Mouse (Mus musculus) CH12.LX (cell line): ENCODE measurements around the gene Fgf11. TPM values are rescaled to one million over a fixed set of nuclear protein-coding genes. Genes with fewer than 3 reads are reported as not detected.
A peak's percentile ranks its signal among the peaks of the same experiment; 100 is the strongest.

ENCODE experiments used
- DNase-seq: peaks from one replicate; pipeline ENCODE4 v3.0.0-alpha.2; 2013; ENCODE audit errors: extremely low read depth
- H3K27ac ChIP-seq: 2 replicates; pipeline ENCODE4 v1.5.1; 2012; ENCODE audit warnings: low read depth, mild to moderate bottlenecking, control low read depth, moderate library complexity; ENCODE audit not compliant: insufficient read depth
- H3K27me3 ChIP-seq: replicated peaks from 2 replicates; pipeline ENCODE3; 2012; ENCODE audit warnings: inconsistent platforms
- H3K36me3 ChIP-seq, 2 experiments: replicated peaks in 1 of 2; 2 replicates each; pipeline versions ENCODE3 to v1.6.1; 2012; ENCODE audit warnings: inconsistent platforms in 1 of 2, low read length in 1 of 2, mild to moderate bottlenecking in 1 of 2, mixed read lengths in 1 of 2, moderate library complexity in 1 of 2; ENCODE audit not compliant: control insufficient read depth in 1 of 2, insufficient read depth in 1 of 2
- H3K4me1 ChIP-seq, 2 experiments: 2 replicates each; pipeline ENCODE4 v1.6.1; 2012; ENCODE audit warnings: inconsistent platforms in 1 of 2, moderate library complexity in 1 of 2; ENCODE audit not compliant: insufficient read depth in 2 of 2, control insufficient read depth in 1 of 2
- H3K4me2 ChIP-seq: 2 replicates; pipeline ENCODE4 v1.6.1; 2012; ENCODE audit warnings: low read depth, mild to moderate bottlenecking, control low read depth; ENCODE audit not compliant: poor library complexity, insufficient read depth, severe bottlenecking
- H3K4me3 ChIP-seq, 3 experiments: fragments of 150-350 bp in 1 of 3; sonication (generic) in 1 of 3; replicated peaks in 1 of 3; 2 replicates each; pipeline versions ENCODE3 to v1.5.1; 2011 to 2012; ENCODE audit warnings: low read depth in 2 of 3, low read length in 2 of 3, mild to moderate bottlenecking in 2 of 3, moderate library complexity in 2 of 3, control low read depth in 1 of 3, improper control_type of control experiment in 1 of 3, inconsistent platforms in 1 of 3, mixed read lengths in 1 of 3; ENCODE audit not compliant: poor library complexity in 1 of 3
- H3K79me2 ChIP-seq: replicated peaks from 2 replicates; pipeline ENCODE4 v1.6.1; 2012; ENCODE audit warnings: mild to moderate bottlenecking, moderate library complexity; ENCODE audit not compliant: control insufficient read depth, poor library complexity, insufficient read depth, severe bottlenecking; ENCODE audit errors: extremely low read depth
- H3K9ac ChIP-seq: 2 replicates; pipeline ENCODE4 v1.6.1; 2012; ENCODE audit warnings: low read depth, mild to moderate bottlenecking, control low read depth, moderate library complexity; ENCODE audit not compliant: insufficient read depth
- H3K9me3 ChIP-seq: replicated peaks from 2 replicates; pipeline ENCODE3; 2012; ENCODE audit warnings: low read length, inconsistent platforms, mixed read lengths
- BHLHE40 ChIP-seq: IDR thresholded peaks from 2 replicates; pipeline ENCODE4 v1.6.1; 2011; ENCODE audit warnings: mild to moderate bottlenecking, low read depth, low read length, improper control_type of control experiment
- CHD1 ChIP-seq: IDR thresholded peaks from 2 replicates; pipeline ENCODE4 v1.6.1; 2012; ENCODE audit warnings: low read depth, low read length, improper control_type of control experiment, inconsistent platforms
- CHD2 ChIP-seq: IDR thresholded peaks from 2 replicates; pipeline ENCODE4 v1.6.1; 2011; ENCODE audit warnings: low read length, improper control_type of control experiment
- E2F4 ChIP-seq: IDR thresholded peaks from 2 replicates; pipeline ENCODE4 v1.6.1; 2011; ENCODE audit warnings: low read depth, low read length, improper control_type of control experiment; ENCODE audit not compliant: insufficient replicate concordance
- EP300 ChIP-seq: IDR thresholded peaks from 2 replicates; pipeline ENCODE4 v1.6.1; 2011; ENCODE audit warnings: low read length, improper control_type of control experiment
- ETS1 ChIP-seq: conservative IDR thresholded peaks from 2 replicates; pipeline ENCODE4 v1.6.1; 2012; ENCODE audit warnings: low read depth, mild to moderate bottlenecking, inconsistent platforms, low read length, improper control_type of control experiment, moderate library complexity
- GABPA ChIP-seq: IDR thresholded peaks from 2 replicates; pipeline ENCODE4 v1.6.1; 2012; ENCODE audit warnings: low read depth, low read length, improper control_type of control experiment, inconsistent platforms; ENCODE audit not compliant: insufficient replicate concordance
- HCFC1 ChIP-seq: IDR thresholded peaks from 2 replicates; pipeline ENCODE4 v1.6.1; 2012; ENCODE audit warnings: low read depth, mild to moderate bottlenecking, inconsistent platforms, low read length, improper control_type of control experiment
- IRF4 ChIP-seq: IDR thresholded peaks from 2 replicates; pipeline ENCODE4 v1.6.1; 2014; ENCODE audit warnings: low read depth, mild to moderate bottlenecking, inconsistent platforms, low read length, improper control_type of control experiment
- JUND ChIP-seq: conservative IDR thresholded peaks from 2 replicates; pipeline ENCODE4 v1.6.1; 2011; ENCODE audit warnings: low read depth, low read length, improper control_type of control experiment
- KAT2A ChIP-seq: IDR thresholded peaks from 2 replicates; pipeline ENCODE4 v1.6.1; 2012; ENCODE audit warnings: low read length, improper control_type of control experiment, inconsistent platforms; ENCODE audit not compliant: insufficient replicate concordance
- MAFK ChIP-seq: IDR thresholded peaks from 2 replicates; pipeline ENCODE4 v1.6.1; 2011; ENCODE audit warnings: low read length, improper control_type of control experiment; ENCODE audit not compliant: insufficient replicate concordance
- MAX ChIP-seq: IDR thresholded peaks from 2 replicates; pipeline ENCODE4 v1.6.1; 2011; ENCODE audit warnings: low read length, improper control_type of control experiment
- MAZ ChIP-seq: IDR thresholded peaks from 2 replicates; pipeline ENCODE4 v1.6.1; 2012; ENCODE audit warnings: low read depth, mild to moderate bottlenecking, inconsistent platforms, low read length, improper control_type of control experiment, moderate library complexity
- MEF2A ChIP-seq: IDR thresholded peaks from 2 replicates; pipeline ENCODE4 v1.6.1; 2014; ENCODE audit warnings: low read depth, mild to moderate bottlenecking, inconsistent platforms, low read length, improper control_type of control experiment, borderline replicate concordance
- MXI1 ChIP-seq: IDR thresholded peaks from 2 replicates; pipeline ENCODE4 v1.6.1; 2011; ENCODE audit warnings: mild to moderate bottlenecking, low read depth, low read length, improper control_type of control experiment
- MYC ChIP-seq: IDR thresholded peaks from 2 replicates; pipeline ENCODE4 v1.6.1; 2011; ENCODE audit warnings: low read depth, mild to moderate bottlenecking, improper control_type of control experiment, low read length
- NELFE ChIP-seq: IDR thresholded peaks from 2 replicates; pipeline ENCODE4 v1.6.1; 2011; ENCODE audit warnings: low read depth, low read length, improper control_type of control experiment
- NRF1 ChIP-seq: IDR thresholded peaks from 2 replicates; pipeline ENCODE4 v1.6.1; 2014; ENCODE audit warnings: low read depth, mild to moderate bottlenecking, inconsistent platforms, low read length, improper control_type of control experiment, moderate library complexity
- POLR2A ChIP-seq: IDR thresholded peaks from 2 replicates; pipeline ENCODE4 v1.6.1; 2011; ENCODE audit warnings: low read depth, mild to moderate bottlenecking, improper control_type of control experiment, low read length
- RAD21 ChIP-seq: IDR thresholded peaks from 2 replicates; pipeline ENCODE4 v1.6.1; 2011; ENCODE audit warnings: low read depth, mild to moderate bottlenecking, low read length, improper control_type of control experiment, moderate library complexity
- RCOR1 ChIP-seq: conservative IDR thresholded peaks from 2 replicates; pipeline ENCODE4 v1.6.1; 2012; ENCODE audit warnings: low read depth, mild to moderate bottlenecking, inconsistent platforms, low read length, improper control_type of control experiment
- SIN3A ChIP-seq: IDR thresholded peaks from 2 replicates; pipeline ENCODE4 v1.6.1; 2012; ENCODE audit warnings: low read length, improper control_type of control experiment, inconsistent platforms
- TBP ChIP-seq: conservative IDR thresholded peaks from 2 replicates; pipeline ENCODE4 v1.6.1; 2011; ENCODE audit warnings: low read depth, low read length, improper control_type of control experiment
- TCF12 ChIP-seq: IDR thresholded peaks from 2 replicates; pipeline ENCODE4 v1.6.1; 2014; ENCODE audit warnings: low read depth, mild to moderate bottlenecking, inconsistent platforms, low read length, improper control_type of control experiment
- ZMIZ1 ChIP-seq: IDR thresholded peaks from 2 replicates; pipeline ENCODE4 v1.6.1; 2012; ENCODE audit warnings: low read depth, mild to moderate bottlenecking, inconsistent platforms, low read length, improper control_type of control experiment
- dilution Hi-C: fragments of 300-500 bp; cut with MboI; formaldehyde crosslinking; loops from 2 replicates; pipeline ENCODE4 v1.14.3; 2020; ENCODE audit warnings: low sequenced_read_pairs; ENCODE audit not compliant: extremely low pct_unique_long_range_greater_than_20kb, extremely low pct_ligation_motif_present
- in situ Hi-C: fragments of 300-500 bp; cut with MboI; formaldehyde crosslinking; loops from 3 replicates; pipeline ENCODE4 v1.14.3; 2019; ENCODE audit warnings: low sequenced_read_pairs, low pct_ligation_motif_present, low pct_unique_long_range_greater_than_20kb, mixed read lengths
- polyA plus RNA-seq: library from polyadenylated mRNA; unstranded; fragments of >175 nt; gene quantifications from 2 replicates; pipeline ENCODE4 v1.2.1, GENCODE M21; 2012; ENCODE audit warnings: low read depth; ENCODE audit not compliant: insufficient read length
- total RNA-seq, 2 experiments: library from RNA; depleted of rRNA; stranded (reverse); fragments of 300-350 nt in 1 of 2; fragments of >200 nt in 1 of 2; gene quantifications; 2 replicates each; pipeline ENCODE4 v1.2.3; 2012 to 2014

Fgf11 gene
- total and polyA plus RNA-seq, 3 experiments, result 0.93 to 3.9 (median 1.8) TPM

DNA sequence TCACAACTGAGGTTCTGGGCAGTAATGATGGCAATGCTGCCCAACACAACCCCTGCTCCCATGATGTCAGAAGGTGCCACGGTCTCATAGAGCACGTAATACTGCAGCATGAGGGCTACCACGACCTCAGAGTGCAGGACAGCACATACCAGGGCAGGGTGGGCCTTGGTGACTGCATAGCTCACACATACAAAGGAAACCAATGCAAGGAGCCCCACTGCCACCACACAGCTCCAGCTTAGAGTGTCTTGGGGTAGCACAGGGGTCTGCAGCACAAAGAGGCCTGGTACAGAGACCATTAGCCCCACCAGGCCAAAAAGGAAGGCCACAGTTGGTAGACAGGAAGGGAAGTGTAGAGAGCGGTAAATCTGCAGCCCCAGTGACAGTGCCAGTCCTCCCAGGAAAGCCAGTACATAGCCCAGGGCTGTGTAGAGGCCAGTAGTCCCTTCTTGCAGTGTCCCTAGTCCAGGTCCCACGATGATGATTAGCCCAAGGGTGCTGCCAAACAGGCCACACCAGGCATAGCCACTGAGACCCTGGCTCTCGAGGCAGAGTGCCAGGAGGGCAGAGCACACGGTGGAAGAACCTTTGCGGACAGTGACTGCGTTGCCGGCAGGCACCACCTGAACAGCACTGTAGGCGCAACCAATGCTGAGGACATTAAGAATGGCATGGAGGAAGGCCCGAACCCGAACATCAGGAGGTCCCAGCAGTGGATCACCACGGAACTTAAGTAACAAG, 41.3 kb downstream of the Fgf11 start:
- dilution Hi-C loops, result no loop called here
- in situ Hi-C loops, result no loop called here
- H3K9ac ChIP-seq, result peak overlapping the region; percentile 82; the same call in 1 of the 2 replicates
- peaks cover 13 to 31% of the 10 kb centered on the region in 2 experiments for H3K4me1 ChIP-seq
- no peaks in the 10 kb centered on the region for H3K9me3 ChIP-seq
- peak overlapping the region; percentile 82; the same call in 1 of the 2 replicates for H3K4me2 ChIP-seq
- DNase-seq, result no peak
- peak overlapping the region in 1 of 3 experiments; percentile 37 for H3K4me3 ChIP-seq
- TF ChIP-seq HCFC1 (no peak), GABPA (no peak), MYC (no peak), MAZ (no peak), E2F4 (no peak), BHLHE40 (no peak), TBP (no peak), MEF2A (no peak)
- H3K36me3 ChIP-seq, result peaks cover 0 to 6% of the 10 kb centered on the region in 2 experiments
- peaks cover 23% of the 10 kb centered on the region for H3K79me2 ChIP-seq
- peak overlapping the region; percentile 44; the same call in 1 of the 2 replicates for H3K27ac ChIP-seq
- peaks cover 2% of the 10 kb centered on the region for H3K27me3 ChIP-seq

DNA sequence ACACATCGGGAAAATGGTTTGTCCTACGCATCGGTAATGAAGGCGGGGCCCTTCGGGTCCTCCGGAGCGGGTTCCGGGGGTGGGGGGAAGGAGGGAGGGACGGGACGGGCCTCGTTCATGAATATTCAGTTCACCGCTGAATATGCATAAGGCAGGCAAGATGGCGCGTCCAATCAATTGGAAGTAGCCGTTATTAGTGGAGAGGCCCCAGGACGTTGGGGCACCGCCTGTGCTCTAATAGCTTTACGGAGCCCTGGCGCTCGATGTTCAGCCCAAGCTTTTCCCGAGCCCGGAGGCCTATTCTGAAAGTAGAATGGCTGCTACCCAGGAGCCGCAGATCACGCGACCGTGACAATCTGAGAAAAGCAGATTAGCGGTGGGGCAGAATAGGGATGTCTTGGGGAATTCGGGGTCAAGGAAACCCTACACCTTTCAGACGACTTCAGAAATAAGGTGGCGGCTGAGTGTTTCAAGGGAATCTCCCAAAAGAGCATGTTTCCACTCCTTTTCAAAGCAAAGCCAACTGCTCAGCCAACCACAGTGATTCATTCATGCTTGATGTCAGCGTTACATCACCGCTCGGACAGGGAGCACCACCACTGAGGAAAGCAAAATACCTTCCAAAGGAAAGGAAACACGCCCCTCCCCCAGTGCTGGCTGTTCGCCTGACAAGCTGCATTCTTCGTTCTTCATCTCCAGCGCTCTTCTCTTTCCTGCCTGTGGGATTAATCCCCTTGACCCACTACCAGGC, 42.5 kb downstream of the Fgf11 start:
- in situ Hi-C loops, result loop anchor here (5.0 kb wide), 1 partner anchor 33 kb away; no protein-coding TSS in a partner anchor
- peaks cover 12 to 38% of the 10 kb centered on the region in 2 experiments for H3K4me1 ChIP-seq
- TF ChIP-seq TCF12 (peak; percentile 59), BHLHE40 (peak; percentile 91), HCFC1 (no peak), RCOR1 (peak; percentile 80), E2F4 (no peak), KAT2A (no peak), ZMIZ1 (peak; percentile 88), TBP (peak; percentile 87), EP300 (peak; percentile 63; the same call in 1 of the 2 replicates), CHD2 (peak; percentile 83), MEF2A (peak; percentile 69), MAZ (peak; percentile 99), MYC (peak; percentile 89), RAD21 (no peak), MXI1 (peak; percentile 89), MAX (peak; percentile 83), POLR2A (peak; percentile 81), GABPA (no peak), SIN3A (peak; percentile 25), NELFE (peak; percentile 89; the same call in 1 of the 2 replicates), NRF1 (no peak), MAFK (0 out of 2 replicates have a peak, but pooled peaks have one; percentile 26), ETS1 (peak; percentile 77), IRF4 (peak; percentile 65), JUND (peak; percentile 61; the same call in 1 of the 2 replicates), CHD1 (peak; percentile 28)
- TF ChIP-seq, all 38 proteins: peak for 20

More for the DNA sequence above, 42.5 kb downstream of the Fgf11 start:
- peak; percentile 98 for DNase-seq
- Histone ChIP-seq H3K9ac (peak overlapping the region; percentile 82), H3K4me3 (peak overlapping the region; percentile 55 to 60 (median 59)), H3K36me3 (peaks cover 0 to 9% of the 10 kb centered on the region in 2 experiments), H3K9me3 (no peaks in the 10 kb centered on the region), H3K27ac (peak overlapping the region; percentile 92), H3K4me2 (peak overlapping the region; percentile 82), H3K79me2 (peaks cover 35% of the 10 kb centered on the region), H3K27me3 (no peaks in the 10 kb centered on the region)
- dilution Hi-C loops, result no loop called here
